Mouse (Mus musculus): Measurements from ENCODE around the gene Nupr1l. TPM values are rescaled to one million over a fixed set of nuclear protein-coding genes. Genes with fewer than 3 reads are reported as not detected.
"Not testable (repeated sequence)": the region's sequence is repeated elsewhere in the genome, so short reads cannot be mapped to it uniquely, and the experiment has no call there.

The Nupr1l gene
- polyA plus RNA-seq, 1 experiment from 2014 or later: 3.7 TPM

DNA sequence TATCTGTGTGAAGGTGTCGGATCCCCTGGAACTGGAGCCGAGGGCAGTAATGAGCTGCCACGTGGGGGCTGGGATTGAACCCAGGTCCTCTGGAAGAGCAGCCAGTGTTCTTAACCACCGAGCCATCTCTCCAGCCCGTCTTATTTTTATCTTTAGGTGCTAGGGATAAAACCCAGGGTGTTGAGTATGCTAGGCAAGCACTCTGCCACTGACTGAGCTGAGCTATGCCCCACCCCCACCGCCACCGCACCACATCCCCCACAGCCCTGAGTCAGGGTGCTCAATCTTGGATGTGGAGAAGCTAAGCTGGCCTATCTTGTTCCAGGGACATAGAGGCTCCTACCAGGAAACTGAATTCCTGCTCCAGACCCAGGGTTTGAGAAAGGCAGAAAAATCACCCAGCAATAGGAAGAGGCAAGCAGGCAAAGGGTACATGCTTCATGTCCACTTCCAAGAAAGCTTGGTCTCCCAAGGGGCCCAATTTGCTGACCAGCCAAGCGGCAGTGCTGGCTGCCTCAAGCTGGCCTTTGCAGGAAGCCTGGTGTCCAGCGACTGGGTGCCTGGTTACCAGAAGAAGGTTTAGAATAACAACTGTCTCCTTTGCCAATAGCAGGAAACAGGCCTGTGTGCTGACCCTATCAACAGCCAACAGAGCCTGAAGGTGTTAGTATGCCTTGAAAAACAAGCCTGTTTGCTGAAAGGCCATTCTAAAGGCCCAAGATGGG lies 30.4 kb upstream of the Nupr1l start:
- Histone ChIP-seq H3K27ac (ENCODE audit: low read depth, low read length) (no peak overlapping the region), H3K36me3 (ENCODE audit: control insufficient read depth, insufficient read depth, low read length) (peaks cover 19% of the 10 kb centered on the region), H3K9ac (replicated peaks; ENCODE audit: low read depth, low read length) (no peak overlapping the region), H3K4me1 (ENCODE audit: control insufficient read depth, insufficient read depth, low read length) (no peaks in the 10 kb centered on the region), H3K9me3 (ENCODE audit: control insufficient read depth, low read length) (no peaks in the 10 kb centered on the region), H3K27me3 (ENCODE audit: control insufficient read depth, insufficient read depth, low read length) (no peaks in the 10 kb centered on the region), H3K4me3 (ENCODE audit: low read depth, low read length) (no peak overlapping the region), H3K4me2 (ENCODE audit: low read depth, low read length) (no peak overlapping the region)
- ATAC-seq (ENCODE audit: low read depth): no peak
- WGBS: 77% methylated on average over 9 of the region's 9 CpGs

DNA sequence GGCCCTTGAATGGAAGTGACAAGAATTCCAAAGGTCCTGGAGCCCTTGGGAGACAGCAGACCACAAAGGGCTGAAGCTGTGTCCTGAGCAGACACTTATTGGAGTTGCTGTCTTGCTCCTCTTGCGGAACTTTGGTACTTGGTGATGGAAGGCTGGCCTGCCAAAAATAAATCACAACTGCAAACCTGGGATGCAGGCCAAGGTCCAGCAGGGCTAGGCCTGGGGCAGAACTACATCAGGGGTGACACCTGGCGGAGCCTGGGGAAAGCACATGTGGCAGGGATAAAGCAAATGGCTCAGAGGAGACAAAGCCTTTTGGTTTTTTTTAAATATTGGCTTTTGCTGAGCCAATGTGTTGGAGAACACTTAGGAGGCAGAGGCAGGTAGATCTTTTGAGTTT lies 29.4 kb upstream of the Nupr1l start:
- no peak overlapping the region for H3K9ac ChIP-seq (replicated peaks; ENCODE audit: low read depth, low read length)
- H3K4me1 ChIP-seq (ENCODE audit: control insufficient read depth, insufficient read depth, low read length): no peaks in the 10 kb centered on the region
- peaks cover 26% of the 10 kb centered on the region for H3K36me3 ChIP-seq (ENCODE audit: control insufficient read depth, insufficient read depth, low read length)
- no peaks in the 10 kb centered on the region for H3K9me3 ChIP-seq (ENCODE audit: control insufficient read depth, low read length)
- H3K4me3 ChIP-seq (ENCODE audit: low read depth, low read length): no peak overlapping the region
- H3K27me3 ChIP-seq (ENCODE audit: control insufficient read depth, insufficient read depth, low read length): no peaks in the 10 kb centered on the region
- no peak overlapping the region for H3K27ac ChIP-seq (ENCODE audit: low read depth, low read length)
- WGBS: 58% methylated on average over 2 of the region's 2 CpGs
- no peak for ATAC-seq (ENCODE audit: low read depth)
- H3K4me2 ChIP-seq (ENCODE audit: low read depth, low read length): no peak overlapping the region

DNA sequence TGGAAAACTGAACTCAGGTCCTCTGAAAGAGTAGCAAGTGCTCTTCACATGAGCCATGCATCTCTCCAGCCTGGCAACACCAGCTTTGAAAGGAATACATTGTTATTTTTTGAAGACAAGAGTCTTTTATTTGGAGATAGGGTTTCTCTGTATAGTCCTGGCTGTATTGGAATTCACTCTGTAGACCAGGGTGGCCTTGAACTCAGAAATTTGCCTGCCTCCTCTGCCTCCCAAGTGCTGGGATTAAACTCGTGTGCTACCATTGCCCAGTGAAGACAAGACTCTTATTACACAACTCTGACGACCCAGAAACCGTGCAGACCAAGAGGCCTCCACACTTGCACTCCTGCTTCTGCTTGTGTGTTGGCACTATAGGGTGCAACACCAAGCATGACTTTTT lies 28.5 kb upstream of the Nupr1l start:
- H3K9me3 ChIP-seq (ENCODE audit: control insufficient read depth, low read length): no peaks in the 10 kb centered on the region
- peaks cover 26% of the 10 kb centered on the region for H3K36me3 ChIP-seq (ENCODE audit: control insufficient read depth, insufficient read depth, low read length)
- no peak overlapping the region for H3K4me3 ChIP-seq (ENCODE audit: low read depth, low read length)
- no peak overlapping the region for H3K27ac ChIP-seq (ENCODE audit: low read depth, low read length)
- H3K4me2 ChIP-seq (ENCODE audit: low read depth, low read length): no peak overlapping the region
- no peak for ATAC-seq (ENCODE audit: low read depth)
- H3K27me3 ChIP-seq (ENCODE audit: control insufficient read depth, insufficient read depth, low read length): no peaks in the 10 kb centered on the region
- 76% methylated on average over 3 of the region's 3 CpGs for WGBS
- no peak overlapping the region for H3K9ac ChIP-seq (replicated peaks; ENCODE audit: low read depth, low read length)
- no peaks in the 10 kb centered on the region for H3K4me1 ChIP-seq (ENCODE audit: control insufficient read depth, insufficient read depth, low read length)

DNA sequence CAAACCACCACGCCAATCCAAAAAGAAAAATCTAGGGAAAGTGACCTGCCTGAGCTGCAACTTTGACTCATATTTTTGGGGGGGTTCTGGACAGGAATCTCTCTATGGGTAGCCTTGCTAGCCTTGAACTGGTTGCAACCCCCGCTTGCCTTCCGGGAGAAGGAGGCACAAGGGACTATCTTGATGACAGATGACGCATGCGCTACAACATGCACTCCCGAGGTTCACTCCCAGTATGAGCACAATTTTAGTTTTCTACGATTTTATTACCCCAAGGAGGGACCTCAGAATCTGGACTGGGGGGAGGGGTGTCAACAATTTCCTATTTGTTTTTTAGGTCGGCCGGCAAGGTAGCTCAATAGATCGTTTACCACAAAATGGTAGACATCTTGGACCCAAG lies 22.1 kb upstream of the Nupr1l start:
- no peak overlapping the region for H3K27ac ChIP-seq (ENCODE audit: low read depth, low read length)
- peak overlapping the region; percentile 78 for H3K4me3 ChIP-seq (ENCODE audit: low read depth, low read length)
- H3K4me2 ChIP-seq (ENCODE audit: low read depth, low read length): peak overlapping the region; percentile 59
- peak overlapping the region; percentile 86; the same call in 1 of the 2 replicates for H3K9ac ChIP-seq (replicated peaks; ENCODE audit: low read depth, low read length)
- H3K4me1 ChIP-seq (ENCODE audit: control insufficient read depth, insufficient read depth, low read length): peaks cover 11% of the 10 kb centered on the region
- H3K36me3 ChIP-seq (ENCODE audit: control insufficient read depth, insufficient read depth, low read length): peaks cover 17% of the 10 kb centered on the region
- no peak for ATAC-seq (ENCODE audit: low read depth)
- H3K9me3 ChIP-seq (ENCODE audit: control insufficient read depth, low read length): no peaks in the 10 kb centered on the region
- 40% methylated on average over 10 of the region's 10 CpGs for WGBS
- H3K27me3 ChIP-seq (ENCODE audit: control insufficient read depth, insufficient read depth, low read length): no peaks in the 10 kb centered on the region

DNA sequence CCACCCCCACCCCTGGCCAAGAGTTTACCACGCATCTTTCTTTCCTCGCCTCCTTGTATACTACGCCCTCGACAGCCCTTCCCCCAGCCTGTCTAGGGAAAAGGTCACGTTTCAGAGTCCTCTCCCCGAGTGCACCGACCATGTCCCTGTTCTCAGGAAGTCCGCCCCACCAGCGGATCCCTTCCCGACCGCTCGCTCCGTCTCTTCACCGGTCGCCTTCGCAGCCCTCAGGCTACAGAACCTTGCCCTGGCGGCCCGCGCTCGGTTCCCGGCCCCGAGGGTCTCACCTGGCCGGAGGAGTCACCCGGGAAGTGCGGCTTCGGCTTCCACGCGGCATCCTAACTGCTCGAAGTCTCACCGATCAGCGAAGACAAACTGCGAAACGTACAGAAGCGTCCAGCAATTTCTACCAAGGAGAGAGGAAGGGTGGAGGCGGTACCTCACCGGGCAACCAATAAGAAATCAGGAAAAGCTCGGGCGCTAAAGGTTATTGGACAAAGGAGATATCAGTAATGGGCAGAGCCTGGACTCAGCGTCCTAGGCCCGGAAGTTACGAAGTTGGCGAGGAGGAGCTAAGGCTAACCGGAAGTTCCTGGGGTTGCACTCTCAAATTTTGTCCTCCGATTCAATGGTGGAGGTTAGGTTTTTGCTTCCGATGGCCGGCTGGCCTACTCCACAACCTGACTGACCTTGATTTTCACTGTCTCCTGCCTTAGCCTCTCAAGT lies 21.3 kb upstream of the Nupr1l start, which contains the start of gene Chchd2:
Gene Chchd2 (minus strand): TSS at position 560 of the 726 bp plus-strand sequence.
- peak; percentile 99 for ATAC-seq (ENCODE audit: low read depth)
- WGBS: under 1% methylated on average over 46 of the region's 46 CpGs
- peaks cover 11% of the 10 kb centered on the region for H3K36me3 ChIP-seq (ENCODE audit: control insufficient read depth, insufficient read depth, low read length)

DNA sequence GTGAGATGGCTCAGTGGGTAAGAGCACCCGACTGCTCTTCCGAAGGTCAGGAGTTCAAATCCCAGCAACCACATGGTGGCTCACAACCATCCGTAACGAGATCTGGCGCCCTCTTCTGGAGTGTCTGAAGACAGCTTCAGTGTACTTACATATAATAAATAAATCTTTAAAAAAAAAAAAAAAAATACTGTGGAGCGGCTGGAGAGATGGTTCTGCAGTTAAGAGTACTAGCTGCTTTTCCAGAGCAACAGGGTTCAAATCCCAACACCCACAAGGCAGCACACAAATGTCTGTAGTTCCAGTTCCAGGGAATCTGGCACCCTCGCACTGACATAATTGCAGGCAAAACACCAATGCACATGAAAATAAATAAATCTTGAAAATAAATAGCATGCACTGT lies 17.9 kb upstream of the Nupr1l start:
- not testable (repeated sequence) for H3K4me2 ChIP-seq (ENCODE audit: low read depth, low read length); ATAC-seq (ENCODE audit: low read depth); H3K27ac ChIP-seq (ENCODE audit: low read depth, low read length); H3K36me3 ChIP-seq (ENCODE audit: control insufficient read depth, insufficient read depth, low read length); H3K9me3 ChIP-seq (ENCODE audit: control insufficient read depth, low read length); H3K4me3 ChIP-seq (ENCODE audit: low read depth, low read length); H3K27me3 ChIP-seq (ENCODE audit: control insufficient read depth, insufficient read depth, low read length); H3K4me1 ChIP-seq (ENCODE audit: control insufficient read depth, insufficient read depth, low read length); H3K9ac ChIP-seq (replicated peaks; ENCODE audit: low read depth, low read length)
- 85% methylated on average over 4 of the region's 7 CpGs for WGBS

More for the DNA sequence above, 21.3 kb upstream of the Nupr1l start, which contains the start of gene Chchd2:
- Histone ChIP-seq H3K4me2 (ENCODE audit: low read depth, low read length) (peak within 1 kb of the TSS; percentile 59), H3K4me1 (ENCODE audit: control insufficient read depth, insufficient read depth, low read length) (peaks cover 11% of the 10 kb centered on the region), H3K9me3 (ENCODE audit: control insufficient read depth, low read length) (no peaks in the 10 kb centered on the region), H3K9ac (replicated peaks; ENCODE audit: low read depth, low read length) (peak within 1 kb of the TSS; percentile 86), H3K4me3 (ENCODE audit: low read depth, low read length) (peak within 1 kb of the TSS; percentile 78), H3K27me3 (ENCODE audit: control insufficient read depth, insufficient read depth, low read length) (no peaks in the 10 kb centered on the region), H3K27ac (ENCODE audit: low read depth, low read length) (peak within 1 kb of the TSS; percentile 90)

DNA sequence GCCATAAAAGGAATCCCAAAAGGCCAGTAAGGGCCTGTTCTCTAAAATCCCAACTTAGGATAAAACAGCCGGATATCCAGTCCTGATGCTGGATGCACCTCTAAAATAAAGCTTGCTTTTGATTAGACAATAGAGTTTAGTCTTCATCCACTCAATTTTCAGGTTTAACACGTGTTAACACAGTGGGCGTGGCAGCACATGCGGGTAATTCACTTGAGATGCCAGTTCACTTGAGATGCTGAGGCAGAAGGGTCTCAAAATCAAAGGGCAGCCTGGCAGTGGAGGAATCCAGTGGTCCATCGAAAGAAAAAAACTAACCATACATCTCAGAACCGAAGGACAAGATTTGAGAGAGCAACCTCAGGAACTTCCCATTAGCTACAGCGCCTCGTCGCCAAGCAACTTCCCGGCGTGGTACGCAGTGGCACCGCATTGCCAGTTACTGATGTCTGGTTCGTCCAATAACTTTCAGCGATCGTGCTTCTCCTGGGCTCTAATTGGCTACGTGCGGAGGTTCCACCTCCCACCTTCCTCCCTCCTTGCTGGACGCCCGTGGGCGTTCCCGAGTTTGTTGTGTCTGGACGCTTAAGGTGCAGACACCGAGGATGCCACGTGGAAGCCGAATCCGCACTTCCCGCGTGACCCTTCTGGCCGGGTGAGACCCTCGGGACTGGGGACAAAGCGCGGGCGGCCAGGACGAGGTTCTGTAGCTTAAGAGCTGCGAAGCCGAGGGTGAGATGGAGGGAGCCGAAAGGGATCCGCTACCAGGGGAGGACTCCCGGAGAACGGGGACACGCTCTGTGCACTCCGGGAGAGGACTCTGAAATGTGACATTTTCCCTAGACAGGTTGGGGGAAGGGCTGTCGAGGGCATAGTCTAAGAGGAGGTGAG lies 12.9 kb upstream of the Nupr1l start, which contains the start of gene Zbed5:
Gene Zbed5 (plus strand): TSS at position 526 of the 891 bp plus-strand sequence.
- Histone ChIP-seq H3K36me3 (ENCODE audit: control insufficient read depth, insufficient read depth, low read length) (no peaks in the 10 kb centered on the region), H3K9ac (replicated peaks; ENCODE audit: low read depth, low read length) (peak within 1 kb of the TSS; percentile 46), H3K27ac (ENCODE audit: low read depth, low read length) (no peak within 1 kb of the TSS), H3K4me2 (ENCODE audit: low read depth, low read length) (peak within 1 kb of the TSS; percentile 72), H3K27me3 (ENCODE audit: control insufficient read depth, insufficient read depth, low read length) (no peaks in the 10 kb centered on the region), H3K4me1 (ENCODE audit: control insufficient read depth, insufficient read depth, low read length) (peaks cover 3% of the 10 kb centered on the region; the same call in 1 of the 2 replicates), H3K9me3 (ENCODE audit: control insufficient read depth, low read length) (no peaks in the 10 kb centered on the region), H3K4me3 (ENCODE audit: low read depth, low read length) (peak within 1 kb of the TSS; percentile 55)
- WGBS: 2% methylated on average over 44 of the region's 44 CpGs
- ATAC-seq (ENCODE audit: low read depth): peak; percentile 99

DNA sequence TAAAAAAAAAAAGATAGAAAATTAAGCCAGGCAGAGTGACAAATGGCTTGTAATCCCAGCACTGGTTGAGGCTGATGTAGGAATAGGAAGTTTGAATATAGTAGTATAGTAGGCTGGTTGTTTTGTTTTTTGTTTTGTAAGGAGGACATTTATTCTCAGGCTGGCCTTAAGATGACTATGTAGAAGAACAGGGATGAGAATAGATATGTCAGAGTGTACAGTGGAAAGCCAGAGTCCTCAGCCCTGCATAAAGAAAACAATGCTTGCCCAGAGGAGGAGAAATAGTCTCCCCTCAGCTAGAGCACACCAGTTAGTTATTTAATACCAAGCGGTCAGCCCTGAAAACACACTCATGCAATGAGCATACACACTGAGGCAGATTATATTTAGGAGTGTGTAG lies 9.9 kb upstream of the Nupr1l start, which contains the start of gene Phkg1:
Gene Phkg1 (minus strand): TSS at position 101 of the 400 bp plus-strand sequence.
- Histone ChIP-seq H3K4me1 (ENCODE audit: control insufficient read depth, insufficient read depth, low read length) (peaks cover 3% of the 10 kb centered on the region; the same call in 1 of the 2 replicates), H3K9ac (replicated peaks; ENCODE audit: low read depth, low read length) (no peak within 1 kb of the TSS), H3K27ac (ENCODE audit: low read depth, low read length) (no peak within 1 kb of the TSS), H3K4me2 (ENCODE audit: low read depth, low read length) (no peak within 1 kb of the TSS), H3K36me3 (ENCODE audit: control insufficient read depth, insufficient read depth, low read length) (peaks cover 7% of the 10 kb centered on the region; the same call in 1 of the 2 replicates), H3K9me3 (ENCODE audit: control insufficient read depth, low read length) (no peaks in the 10 kb centered on the region), H3K27me3 (ENCODE audit: control insufficient read depth, insufficient read depth, low read length) (no peaks in the 10 kb centered on the region), H3K4me3 (ENCODE audit: low read depth, low read length) (no peak within 1 kb of the TSS)
- ATAC-seq (ENCODE audit: low read depth): no peak
- 100% methylated on average over 1 of the region's 1 CpGs for WGBS

Measured in neural tube, embryonic 14.5 days (tissue).